In the genomic region with DNA sequence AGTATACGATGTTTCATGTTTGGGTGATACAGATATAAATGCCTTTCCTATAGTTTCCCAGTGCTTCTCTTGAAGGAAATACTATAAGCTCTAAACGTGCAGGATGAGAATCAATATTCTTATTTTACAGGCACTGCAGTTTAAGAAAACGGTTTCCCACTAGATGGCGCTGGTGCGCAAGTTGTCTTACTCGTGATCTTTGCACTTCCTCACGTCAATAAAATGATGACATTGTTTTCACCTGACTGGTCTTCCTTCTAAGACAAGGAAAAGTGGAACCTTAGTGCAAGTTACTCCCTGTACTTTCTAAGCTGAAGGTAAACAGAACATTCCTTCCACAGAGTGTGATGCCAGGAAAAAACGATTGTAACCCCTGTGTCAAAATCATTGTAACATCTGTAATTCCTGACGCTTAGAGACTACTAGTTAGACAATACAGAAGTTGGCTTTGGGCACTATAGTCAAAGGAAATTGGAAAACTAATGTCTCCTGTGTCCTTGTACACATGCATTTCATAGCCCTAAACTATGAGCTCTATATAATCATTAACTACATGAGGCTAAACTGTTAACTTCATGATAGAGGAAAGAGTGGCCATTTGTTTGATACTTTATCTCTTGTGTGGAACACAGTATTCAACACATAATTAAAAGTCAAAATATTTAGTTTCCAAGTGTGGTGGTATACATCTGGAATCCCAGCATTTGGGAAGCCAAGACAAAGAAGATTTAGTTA, we compare ENCODE assay signal across 10 mouse cellular contexts. TPM values are rescaled to one million over a fixed set of nuclear protein-coding genes. Genes with fewer than 3 reads are reported as not detected.
DNase-seq lines count a peak whose midpoint lies in the region; ATAC-seq and TF ChIP-seq lines count a peak whose summit lies in the region.
"Had no signal": no experiment of that assay in that cellular context is flagged by ENCODE, and none has a peak within 500 bp of the region (broad histone marks: within the 10 kb centered on the region; RNA-seq: fewer than 3 reads in every experiment).

No protein-coding gene starts in this region.

- no peak overlapping the region for H3K4me3 ChIP-seq in kidney, embryonic 15.5 days (replicated peaks)
- no peak overlapping the region for H3K4me3 ChIP-seq in embryonic facial prominence, embryonic 10.5 days
- no peak overlapping the region for H3K4me3 ChIP-seq in thymus, adult 2 months (ENCODE audit: control insufficient read depth, insufficient read depth, low read length)
- H3K4me3 ChIP-seq: erythroblast, embryonic 14.5 days had no signal

- H3K4me2 ChIP-seq in kidney, embryonic 15.5 days = no peak overlapping the region

- H3K27me3 ChIP-seq in kidney, embryonic 15.5 days = no peaks in the 10 kb centered on the region
- H3K27me3 ChIP-seq in embryonic facial prominence, embryonic 10.5 days (replicated peaks; ENCODE audit: low read depth, poor library complexity, severe bottlenecking) = no peaks in the 10 kb centered on the region
- H3K27me3 ChIP-seq in thymus, adult 2 months (ENCODE audit: control insufficient read depth, insufficient read depth, low read length) = no peaks in the 10 kb centered on the region

- intact Hi-C loops in left cerebral cortex, postnatal 25 days (cut with DNase I) = loop anchor here (1.0 kb wide), 1 partner anchor 251 kb away; no protein-coding TSS in a partner anchor

- H3K9ac ChIP-seq in kidney, embryonic 15.5 days = no peak overlapping the region

- ATAC-seq in kidney, embryonic 15.5 days (replicated peaks; ENCODE audit: low FRiP score) = no peak
- peak; percentile 36 for ATAC-seq in inflammation-experienced regulatory T-cells, adult 6 months
- ATAC-seq in neutrophil, adult 5-6 weeks (ENCODE audit: extremely low read depth, insufficient number of reproducible peaks, low FRiP score, poor library complexity, severe bottlenecking) = peak; percentile 68

- WGBS in kidney, embryonic 15.5 days = 17% methylated on average over 9 of the region's 9 CpGs
- 20% methylated on average over 9 of the region's 9 CpGs for WGBS in embryonic facial prominence, embryonic 10.5 days
- WGBS in thymus, adult 2 months = 18% methylated on average over 9 of the region's 9 CpGs

- peaks cover 8% of the 10 kb centered on the region for H3K36me3 ChIP-seq in kidney, embryonic 15.5 days
- H3K36me3 ChIP-seq in embryonic facial prominence, embryonic 10.5 days (replicated peaks) = peaks cover 8% of the 10 kb centered on the region
- peaks cover 8% of the 10 kb centered on the region for H3K36me3 ChIP-seq in thymus, adult 2 months (ENCODE audit: control insufficient read depth, insufficient read depth, low read length)

- H3K27ac ChIP-seq in kidney, embryonic 15.5 days = no peak overlapping the region
- no peak overlapping the region for H3K27ac ChIP-seq in embryonic facial prominence, embryonic 10.5 days (replicated peaks)
- H3K27ac ChIP-seq in thymus, adult 2 months (ENCODE audit: control insufficient read depth, insufficient read depth, low read length) = no peak overlapping the region

- no peak for TF ChIP-seq CTCF in thymus, adult 2 months (IDR thresholded peaks at IDR 0.05; ENCODE audit: borderline replicate concordance, control insufficient read depth, extremely low read depth, insufficient read depth, low read length, poor library complexity)

- no peaks in the 10 kb centered on the region for H3K9me3 ChIP-seq in kidney, embryonic 15.5 days (replicated peaks)
- no peaks in the 10 kb centered on the region for H3K9me3 ChIP-seq in embryonic facial prominence, embryonic 10.5 days

- H3K4me1 ChIP-seq in kidney, embryonic 15.5 days = peaks cover 12% of the 10 kb centered on the region
- peaks cover 8% of the 10 kb centered on the region for H3K4me1 ChIP-seq in embryonic facial prominence, embryonic 10.5 days
- peaks cover 6% of the 10 kb centered on the region for H3K4me1 ChIP-seq in thymus, adult 2 months (replicated peaks; ENCODE audit: control insufficient read depth, insufficient read depth, low read length)

- peak; percentile 84 for DNase-seq in kidney, adult 18-20 months
- peak; percentile 88 for DNase-seq in adrenal gland, postnatal 14 days
- DNase-seq in embryonic facial prominence, embryonic 10.5 days (ENCODE audit: low spot score) = peak; percentile 78
- DNase-seq in left cerebral cortex, postnatal 25 days (ENCODE audit: low spot score in 2 of 2) = peak; percentile 75 to 80
- peak; percentile 82 for DNase-seq in thymus, adult 2 months

- TF ChIP-seq POLR2A in thymus, adult 2 months (IDR thresholded peaks at IDR 0.05; ENCODE audit: control insufficient read depth, extremely low read depth, insufficient read depth, low read length, poor library complexity) = no peak

RNA-seq across cellular contexts. Expression of gene Rbm45, which starts 2.4 kb away (rescaled TPM):
- 17.5 and 18.3 TPM in 2 replicates for polyA plus RNA-seq in kidney, embryonic 15.5 days (2015; fragmentation: Nextera tagmentation; extraction: Ambion mirVana)
- 37.4 and 45.4 TPM in 2 replicates for total RNA-seq in adrenal gland, postnatal 14 days (2021)
- 20.0 and 20.6 TPM in 2 replicates for polyA plus RNA-seq in embryonic facial prominence, embryonic 10.5 days (2016; fragmentation: Nextera tagmentation; extraction: Ambion mirVana)
- polyA plus RNA-seq in inflammation-experienced regulatory T-cells, adult 6 months (2017; shearing (Covaris generic)) = 10 to 100 TPM in 2 of 3 experiments, 1 to 10 TPM in 1; 5.3 to 16.1 (median 15.3) TPM
- 10 to 100 TPM; 37.4 to 42.8 TPM for total RNA-seq in left cerebral cortex, postnatal 25 days (2021)
- 35.8 and 39.7 TPM in 2 replicates for total RNA-seq in neutrophil, adult 5-6 weeks (2017)
- polyA plus RNA-seq in thymus, adult 2 months (2012; rRNA removed) = 18.8 and 20.8 TPM in 2 replicates

RNA-seq across cellular contexts. Expression of gene Cyct, which starts 7.1 kb away (rescaled TPM):
- not detected in 2 replicates for polyA plus RNA-seq in kidney, embryonic 15.5 days (2015; fragmentation: Nextera tagmentation; extraction: Ambion mirVana)
- total RNA-seq in adrenal gland, postnatal 14 days (2021) = not detected in 2 replicates
- not detected in 2 replicates for polyA plus RNA-seq in embryonic facial prominence, embryonic 10.5 days (2016; fragmentation: Nextera tagmentation; extraction: Ambion mirVana)
- not detected for polyA plus RNA-seq in inflammation-experienced regulatory T-cells, adult 6 months (2017; shearing (Covaris generic))
- not detected for total RNA-seq in left cerebral cortex, postnatal 25 days (2021)
- not detected in 2 replicates for total RNA-seq in neutrophil, adult 5-6 weeks (2017)
- polyA plus RNA-seq in thymus, adult 2 months (2012; rRNA removed) = not detected in 2 replicates
- polyA plus RNA-seq: erythroblast, embryonic 14.5 days; stomach, embryonic 14.5 days had no signal

RNA-seq across cellular contexts. Expression of gene Pde11a, which starts 28.8 kb away (rescaled TPM):
- polyA plus RNA-seq in kidney, embryonic 15.5 days (2015; fragmentation: Nextera tagmentation; extraction: Ambion mirVana) = 1.5 and 1.9 TPM in 2 replicates
- 0.26 and 0.38 TPM in 2 replicates for total RNA-seq in adrenal gland, postnatal 14 days (2021)
- 0.50 and 0.99 TPM in 2 replicates for polyA plus RNA-seq in embryonic facial prominence, embryonic 10.5 days (2016; fragmentation: Nextera tagmentation; extraction: Ambion mirVana)
- 10 to 100 TPM in 2 of 3 experiments, 1 to 10 TPM in 1; 3.0 to 13.9 (median 10.6) TPM for polyA plus RNA-seq in inflammation-experienced regulatory T-cells, adult 6 months (2017; shearing (Covaris generic))
- 1 to 10 TPM; 4.1 to 4.8 TPM for total RNA-seq in left cerebral cortex, postnatal 25 days (2021)
- 0.12 TPM in 1 of 2 replicates, not detected in the other for total RNA-seq in neutrophil, adult 5-6 weeks (2017)
- polyA plus RNA-seq in thymus, adult 2 months (2012; rRNA removed) = 1.7 and 1.8 TPM in 2 replicates
- polyA plus RNA-seq: erythroblast, embryonic 14.5 days had no signal

RNA-seq across cellular contexts. Expression of gene Osbpl6, which starts 39.0 kb away (rescaled TPM):
- 18.3 and 20.1 TPM in 2 replicates for polyA plus RNA-seq in kidney, embryonic 15.5 days (2015; fragmentation: Nextera tagmentation; extraction: Ambion mirVana)
- total RNA-seq in adrenal gland, postnatal 14 days (2021) = 19.0 and 22.5 TPM in 2 replicates
- polyA plus RNA-seq in embryonic facial prominence, embryonic 10.5 days (2016; fragmentation: Nextera tagmentation; extraction: Ambion mirVana) = 13.5 and 15.4 TPM in 2 replicates
- polyA plus RNA-seq in inflammation-experienced regulatory T-cells, adult 6 months (2017; shearing (Covaris generic)) = under 1 TPM in 1 of 3 experiments, not detected in 2; 0.09 TPM
- 10 to 100 TPM; 49.0 to 54.3 TPM for total RNA-seq in left cerebral cortex, postnatal 25 days (2021)
- not detected in 2 replicates for total RNA-seq in neutrophil, adult 5-6 weeks (2017)
- 6.1 and 7.1 TPM in 2 replicates for polyA plus RNA-seq in thymus, adult 2 months (2012; rRNA removed)
- polyA plus RNA-seq: erythroblast, embryonic 14.5 days had no signal
